Mouse (Mus musculus): ENCODE results near the gene Eepd1.

DNA sequence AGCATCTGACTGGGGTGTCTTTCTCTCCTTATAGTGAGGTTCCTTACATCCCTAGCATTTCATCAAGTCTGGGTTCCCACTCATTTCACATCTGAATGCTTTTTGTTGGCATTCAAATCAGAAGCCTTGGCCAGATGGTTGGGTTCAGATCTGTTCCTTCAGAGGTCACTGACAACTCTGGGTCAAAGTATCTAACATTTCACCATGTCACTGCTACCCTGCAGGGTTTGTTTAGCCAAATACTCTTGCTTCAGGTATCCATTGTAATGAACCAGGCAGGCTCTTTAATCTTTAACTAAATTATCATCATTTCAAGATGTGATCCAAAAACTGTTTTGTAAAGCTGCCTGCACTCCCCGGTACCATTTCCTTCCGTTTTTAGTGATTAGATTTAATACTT is 671 bp upstream of the Eepd1 start:
- TF ChIP-seq POLR2A (IDR thresholded peaks at IDR 0.05; ENCODE audit: low read depth, low read length) (no peak), CTCF (IDR thresholded peaks at IDR 0.05; ENCODE audit: borderline replicate concordance, insufficient read depth, low read length) (no peak)

Measured in embryonic fibroblast, embryonic 13.5 days (primary cell).